9 mouse cellular contexts compared by ENCODE assay signal in genomic region chr1:51617502-51618251, GRCm38 (mm10).
A peak's percentile ranks its signal among the peaks of the same experiment; 100 is the strongest.
DNase-seq lines count a peak whose midpoint lies in the region; ATAC-seq lines count a peak whose summit lies in the region.
"Had no signal": no experiment of that assay in that cellular context is flagged by ENCODE, and none has a peak within 500 bp of the region (broad histone marks: within the 10 kb centered on the region; RNA-seq: fewer than 3 reads in every experiment).

No protein-coding gene starts in this region.

- 14% methylated on average over 13 of the region's 13 CpGs for WGBS in hindbrain, embryonic 15.5 days
- 51% methylated on average over 13 of the region's 13 CpGs for WGBS in midbrain, embryonic 10.5 days

- no peak overlapping the region for H3K9ac ChIP-seq in hindbrain, embryonic 15.5 days
- H3K9ac ChIP-seq: liver, embryonic 14.5 days had no signal

- peak; percentile 64 for ATAC-seq in cerebellum, adult (ENCODE audit: insufficient number of reproducible peaks, low FRiP score, low TSS enrichment)
- ATAC-seq in hindbrain, embryonic 15.5 days (ENCODE audit: low FRiP score, low read depth): peak; percentile 70

- no peak for DNase-seq in cerebellum, adult 11 months
- DNase-seq in cerebellum, postnatal 25 days: peak; percentile 59 to 62
- DNase-seq in midbrain, embryonic 10.5 days (ENCODE audit: low spot score): no peak
- DNase-seq in adrenal gland, postnatal 36 days: no peak
- DNase-seq in heart, postnatal 10 days: no peak
- no peak for DNase-seq in urinary bladder, postnatal 36 days (ENCODE audit: low spot score in 2 of 2)

- H3K4me2 ChIP-seq in hindbrain, embryonic 15.5 days: peak overlapping the region; percentile 14

- no peaks in the 10 kb centered on the region for H3K27me3 ChIP-seq in hindbrain, embryonic 15.5 days
- peaks cover 44% of the 10 kb centered on the region for H3K27me3 ChIP-seq in midbrain, embryonic 10.5 days (ENCODE audit: low read depth, poor library complexity, severe bottlenecking)

- no peaks in the 10 kb centered on the region for H3K9me3 ChIP-seq in hindbrain, embryonic 15.5 days
- H3K9me3 ChIP-seq in midbrain, embryonic 10.5 days (replicated peaks): no peaks in the 10 kb centered on the region

- peaks cover 19% of the 10 kb centered on the region for H3K4me1 ChIP-seq in hindbrain, embryonic 15.5 days (replicated peaks)
- peaks cover 35% of the 10 kb centered on the region for H3K4me1 ChIP-seq in midbrain, embryonic 10.5 days

- no peak overlapping the region for H3K4me3 ChIP-seq in hindbrain, embryonic 15.5 days
- no peak overlapping the region for H3K4me3 ChIP-seq in midbrain, embryonic 10.5 days

- intact Hi-C loops in heart, postnatal 10 days (cut with DNase I): no loop called here

- no peaks in the 10 kb centered on the region for H3K36me3 ChIP-seq in hindbrain, embryonic 15.5 days
- no peaks in the 10 kb centered on the region for H3K36me3 ChIP-seq in midbrain, embryonic 10.5 days

- H3K27ac ChIP-seq in hindbrain, embryonic 15.5 days (replicated peaks): peak overlapping the region; percentile 64
- H3K27ac ChIP-seq in midbrain, embryonic 10.5 days (replicated peaks): peak overlapping the region; percentile 47
- H3K27ac ChIP-seq: liver, embryonic 14.5 days had no signal

Comparison
In these comparisons a context has a peak if more than half of its experiments do, and no peak if none do; other contexts are left out.
1. DNase-seq: peak in cerebellum, postnatal 25 days (2 of 2); none in cerebellum, adult 11 months (single experiment), midbrain, embryonic 10.5 days (single experiment), adrenal gland, postnatal 36 days (0 of 2), heart, postnatal 10 days (0 of 2) and urinary bladder, postnatal 36 days (0 of 2).